Mouse (Mus musculus) testis, adult 2 months (tissue): ENCODE measurements around the gene Gpx3.

ENCODE experiments used
- CTCF ChIP-seq: fragments of 200-500 bp; IDR thresholded peaks from 2 replicates; pipeline ENCODE4 v1.5.1; 2012; ENCODE audit warnings: low read depth, mild to moderate bottlenecking, inconsistent platforms, low read length, moderate library complexity; ENCODE audit not compliant: control insufficient read depth, insufficient read depth, insufficient replicate concordance
- POLR2A ChIP-seq: fragments of 200-500 bp; IDR thresholded peaks from 2 replicates; pipeline ENCODE4 v1.6.1; 2012; ENCODE audit warnings: low read depth, mild to moderate bottlenecking, inconsistent platforms, low read length, moderate library complexity; ENCODE audit not compliant: control insufficient read depth

DNA sequence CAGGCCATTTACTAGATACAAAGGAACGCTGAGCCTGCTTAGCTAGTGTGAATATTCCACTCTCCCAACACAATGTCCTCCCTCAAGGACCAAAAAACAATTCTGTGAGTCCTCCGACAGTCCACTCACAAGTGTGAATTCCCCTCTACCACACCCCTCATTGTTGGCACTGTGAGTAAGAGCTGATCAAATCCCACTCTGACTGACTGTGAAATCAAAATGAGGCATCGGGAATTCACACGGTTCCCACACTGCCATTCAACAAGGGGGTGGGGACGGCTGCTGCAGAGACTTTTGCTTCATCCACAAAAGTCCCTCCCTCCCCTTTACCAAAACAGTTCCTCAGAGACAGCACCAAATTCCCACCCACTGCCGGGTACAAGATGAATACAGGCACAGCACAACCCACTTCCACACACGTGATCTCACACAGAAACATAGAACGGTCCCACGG lies 51.8 kb downstream of the Gpx3 start:
- no peak for TF ChIP-seq POLR2A
- no peak for TF ChIP-seq CTCF
